Mouse (Mus musculus) olfactory bulb, adult 2 months (tissue): ENCODE data around the gene Trip12. TPM values are rescaled to one million over a fixed set of nuclear protein-coding genes. Genes with fewer than 3 reads are reported as not detected.

Source experiments
- H3K27ac ChIP-seq: fragments of 200-500 bp; 2 replicates; pipeline ENCODE4 v1.5.1; 2012; ENCODE audit warnings: low read depth, low read length; ENCODE audit not compliant: insufficient read depth
- H3K4me1 ChIP-seq: fragments of 200-500 bp; 2 replicates; pipeline ENCODE4 v1.6.1; 2012; ENCODE audit warnings: low read length; ENCODE audit not compliant: control insufficient read depth, insufficient read depth
- H3K4me3 ChIP-seq: fragments of 200-500 bp; 2 replicates; pipeline ENCODE4 v1.5.1; 2012; ENCODE audit warnings: mild to moderate bottlenecking, low read depth, low read length, moderate library complexity; ENCODE audit not compliant: insufficient read depth
- CTCF ChIP-seq: fragments of 200-500 bp; IDR thresholded peaks from 2 replicates; pipeline ENCODE4 v1.5.1; 2012; ENCODE audit warnings: low read depth, mild to moderate bottlenecking, low read length, moderate library complexity; ENCODE audit not compliant: insufficient read depth
- POLR2A ChIP-seq: fragments of 200-500 bp; IDR thresholded peaks from 2 replicates; pipeline ENCODE4 v1.6.1; 2012; ENCODE audit warnings: mild to moderate bottlenecking, low read depth, low read length, moderate library complexity; ENCODE audit not compliant: insufficient read depth
- WGBS: fragments of 180-500 bp; shearing (Covaris S2); methylation state at CpG from one replicate; pipeline ENCODE4 v1.1.7; 2018; 5-methylcytosine and 5-hydroxymethylcytosine counted together
- polyA plus RNA-seq: library from polyadenylated mRNA; stranded (reverse); fragments of >200 nt; gene quantifications from 2 replicates; pipeline ENCODE4 v1.2.4, GENCODE M21; 2012; ENCODE audit warnings: low replicate concordance; ENCODE audit not compliant: missing spikeins, insufficient read depth, insufficient read length

Gene Trip12
- polyA plus RNA-seq, 1 experiment, result 151 TPM

DNA sequence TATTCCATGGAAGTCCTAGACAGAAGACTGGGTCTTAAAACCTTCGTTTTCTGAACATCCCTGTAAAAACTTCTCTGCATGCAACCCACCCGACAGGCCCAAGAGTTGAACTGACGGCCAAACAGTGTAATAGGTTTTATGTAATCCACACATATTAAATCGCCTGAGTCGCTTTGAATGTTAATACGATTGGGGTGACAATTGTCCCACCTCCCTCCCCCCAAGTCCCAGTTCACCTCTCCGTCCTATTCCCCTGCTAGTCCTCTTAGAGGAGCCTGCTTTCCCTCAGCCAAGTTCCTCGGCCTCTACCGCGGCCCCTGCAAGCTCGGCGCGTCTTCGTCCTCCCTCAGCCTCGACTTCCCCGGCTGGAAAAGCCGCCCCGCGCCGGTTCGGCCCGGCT, 2.2 kb downstream of the Trip12 start:
- 1% methylated on average over 22 of the region's 22 CpGs for WGBS
- peaks cover 3% of the 10 kb centered on the region; the same call in 1 of the 2 replicates for H3K4me1 ChIP-seq
- H3K27ac ChIP-seq, result no peak overlapping the region
- TF ChIP-seq POLR2A (no peak), CTCF (no peak)
- H3K4me3 ChIP-seq, result peak overlapping the region; percentile 100

DNA sequence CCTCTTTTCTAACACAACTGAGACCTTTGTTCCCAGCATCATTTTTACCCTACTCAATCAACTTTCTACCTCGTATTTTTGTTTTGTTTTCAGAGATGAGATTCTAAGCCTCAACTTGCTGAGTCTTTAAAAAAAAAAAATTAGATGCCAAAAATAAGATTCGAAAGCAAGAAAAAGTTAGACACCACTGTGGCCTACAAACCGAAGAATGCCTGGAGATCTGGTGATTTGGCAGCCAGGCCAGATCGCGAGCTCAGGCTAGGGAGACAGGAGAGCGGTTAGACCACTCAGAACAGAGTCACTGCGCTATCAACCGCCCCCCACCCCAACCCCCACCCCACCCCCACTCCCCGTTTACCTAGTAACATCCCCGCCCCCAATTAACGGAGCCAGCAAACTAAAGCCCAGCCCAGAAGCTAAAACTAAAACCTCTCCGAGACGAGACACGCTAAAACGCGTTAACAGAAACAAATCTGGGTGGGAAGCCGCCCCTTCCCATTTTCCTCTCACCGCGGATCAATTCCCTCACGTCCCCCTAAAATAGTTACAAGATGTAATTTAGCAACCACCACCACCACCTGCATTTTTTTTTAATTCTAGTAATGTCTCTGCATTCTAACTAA, 2.7 kb downstream of the Trip12 start:
- WGBS, result 2% methylated on average over 20 of the region's 20 CpGs
- peak overlapping the region; percentile 100 for H3K4me3 ChIP-seq
- TF ChIP-seq CTCF (no peak), POLR2A (no peak)
- H3K4me1 ChIP-seq, result peaks cover 3% of the 10 kb centered on the region; the same call in 1 of the 2 replicates
- H3K27ac ChIP-seq, result no peak overlapping the region

DNA sequence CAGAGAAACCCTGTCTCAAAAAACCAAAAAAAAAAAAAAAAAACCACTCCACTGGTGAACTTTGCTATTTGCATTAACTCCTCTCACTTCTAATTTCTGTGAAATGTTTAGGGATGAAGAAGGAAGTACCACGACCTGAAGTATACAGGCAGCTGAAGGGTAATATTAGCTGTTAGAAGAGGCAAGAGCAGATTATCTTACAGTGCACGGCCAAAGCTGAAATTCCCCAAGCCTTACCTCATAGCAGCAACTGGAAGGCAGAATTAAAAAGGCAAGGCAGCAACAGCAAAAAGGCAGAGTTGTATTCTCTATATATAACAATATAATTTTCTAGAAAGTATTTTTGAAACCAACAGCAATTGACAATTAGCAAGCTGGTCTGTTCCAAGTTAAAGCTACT, 15.2 kb downstream of the Trip12 start:
- 37% methylated on average over 2 of the region's 2 CpGs for WGBS
- no peak overlapping the region for H3K27ac ChIP-seq
- H3K4me1 ChIP-seq, result no peaks in the 10 kb centered on the region
- no peak for TF ChIP-seq POLR2A
- no peak for TF ChIP-seq CTCF
- H3K4me3 ChIP-seq, result no peak overlapping the region

GRCm38 (mm10) chr1:84817596-84817995, 22.7 kb downstream of the Trip12 start:
- Histone ChIP-seq H3K4me1 (no peaks in the 10 kb centered on the region; the same call in 1 of the 2 replicates), H3K4me3 (no peak overlapping the region), H3K27ac (no peak overlapping the region)
- TF ChIP-seq CTCF (no peak), POLR2A (no peak)
- WGBS, result 92% methylated on average over 1 of the region's 1 CpGs

- Histone ChIP-seq H3K4me3 (no peak overlapping the region), H3K4me1 (no peaks in the 10 kb centered on the region), H3K27ac (no peak overlapping the region)
- TF ChIP-seq CTCF, result no peak
- WGBS, result 83% methylated on average over 1 of the region's 1 CpGs
Measured at GRCm38 (mm10) chr1:84803788-84804187, 36.5 kb downstream of the Trip12 start.

DNA sequence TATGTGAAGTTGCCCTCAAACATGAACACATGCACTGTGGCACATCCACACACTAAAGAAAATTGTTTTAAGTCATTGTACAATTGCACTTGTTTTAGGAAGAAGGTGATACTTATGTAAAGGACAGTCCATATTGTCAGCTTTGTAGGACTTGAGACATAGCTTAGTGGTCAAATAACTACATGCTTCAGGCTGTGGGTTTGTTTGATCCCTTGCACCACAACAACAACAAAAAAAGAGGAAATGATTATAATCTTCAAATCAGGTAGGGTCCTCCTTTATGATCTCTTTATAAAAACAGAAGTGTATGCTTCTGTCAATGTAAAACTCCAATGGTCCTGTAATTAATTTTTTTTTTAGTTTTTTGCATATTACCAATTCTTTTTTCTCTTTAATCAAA, 41.1 kb downstream of the Trip12 start:
- H3K4me3 ChIP-seq, result no peak overlapping the region
- TF ChIP-seq POLR2A (no peak), CTCF (no peak)
- no peaks in the 10 kb centered on the region for H3K4me1 ChIP-seq
- H3K27ac ChIP-seq, result no peak overlapping the region

DNA sequence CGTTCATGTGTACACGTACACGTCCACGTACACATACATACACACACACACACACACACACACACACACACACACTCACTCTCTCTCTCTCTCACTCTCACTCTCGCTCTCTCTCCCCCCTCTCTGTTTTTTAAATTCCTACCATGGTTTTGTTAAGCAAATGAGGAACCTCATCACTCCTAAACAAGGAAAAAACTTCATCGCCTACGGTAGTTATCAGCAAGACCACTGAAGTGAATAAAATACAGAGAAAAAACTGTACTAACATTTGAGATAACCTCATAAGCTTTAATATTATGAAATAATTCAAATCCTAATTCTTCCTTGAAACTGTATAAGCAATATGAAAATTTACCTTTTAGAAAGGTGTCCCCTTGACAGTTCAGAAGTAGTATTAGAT, 45.0 kb downstream of the Trip12 start:
- no peak overlapping the region for H3K27ac ChIP-seq
- TF ChIP-seq POLR2A (no peak), CTCF (no peak)
- 86% methylated on average over 7 of the region's 7 CpGs for WGBS
- 0 out of 2 replicates have a peak, but pooled peaks cover 2% of the 10 kb centered on the region for H3K4me1 ChIP-seq
- H3K4me3 ChIP-seq, result no peak overlapping the region

DNA sequence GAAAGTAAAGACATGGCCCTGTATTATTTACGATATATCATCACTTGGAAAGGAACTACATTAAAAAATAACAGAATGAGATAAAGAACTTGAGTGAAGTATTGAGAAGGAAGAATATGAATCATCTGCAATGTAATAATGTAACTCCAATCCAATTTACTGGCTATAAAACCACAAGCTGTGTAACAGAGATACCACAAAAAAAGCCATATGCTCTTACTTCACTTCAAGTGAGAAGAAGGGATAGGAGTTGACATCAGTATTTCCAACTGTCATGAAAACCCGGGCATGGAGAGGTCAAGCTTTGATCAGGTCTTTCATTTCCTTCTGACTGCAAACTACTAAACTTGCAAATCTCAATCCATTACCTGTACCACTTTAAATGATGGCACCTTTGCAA, 48.9 kb downstream of the Trip12 start:
- Histone ChIP-seq H3K4me3 (no peak overlapping the region), H3K4me1 (0 out of 2 replicates have a peak, but pooled peaks cover 2% of the 10 kb centered on the region), H3K27ac (no peak overlapping the region)
- 95% methylated on average over 2 of the region's 2 CpGs for WGBS
- TF ChIP-seq CTCF (no peak), POLR2A (no peak)

GRCm38 (mm10) chr1:84780630-84781029, 59.7 kb downstream of the Trip12 start:
- no peak overlapping the region for H3K4me3 ChIP-seq
- TF ChIP-seq POLR2A, result no peak
- no peak for TF ChIP-seq CTCF
- 92% methylated on average over 3 of the region's 3 CpGs for WGBS
- H3K4me1 ChIP-seq, result no peaks in the 10 kb centered on the region
- no peak overlapping the region for H3K27ac ChIP-seq

DNA sequence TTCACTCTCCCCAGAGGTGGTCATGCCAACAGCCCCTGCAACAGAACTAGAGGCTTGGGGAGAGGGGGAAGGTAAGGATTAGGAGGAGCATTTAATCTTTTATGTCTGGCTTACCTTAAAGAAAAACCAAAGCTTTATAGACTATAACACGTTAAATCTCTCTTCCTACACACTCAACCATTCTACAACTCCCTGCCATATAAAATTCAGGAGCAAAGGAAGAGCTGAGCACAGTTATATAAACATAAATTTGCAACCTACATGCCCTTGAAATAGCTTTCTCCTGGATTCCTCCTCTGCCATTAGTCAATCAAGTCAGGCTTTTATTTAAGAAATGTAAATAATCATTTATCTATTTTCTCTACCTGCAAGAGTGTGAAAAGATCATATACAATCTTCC, 62.9 kb downstream of the Trip12 start:
- no peak overlapping the region for H3K4me3 ChIP-seq
- H3K27ac ChIP-seq, result no peak overlapping the region
- H3K4me1 ChIP-seq, result no peaks in the 10 kb centered on the region
- 51% methylated on average over 1 of the region's 1 CpGs for WGBS
- TF ChIP-seq CTCF (no peak), POLR2A (no peak)
